Mouse (Mus musculus): ENCODE measurements around the gene Naif1. TPM values are rescaled to one million over a fixed set of nuclear protein-coding genes. Genes with fewer than 3 reads are reported as not detected.
"Not testable (repeated sequence)": the region's sequence is repeated elsewhere in the genome, so short reads cannot be mapped to it uniquely, and the experiment has no call there.

Naif1 gene
- polyA plus RNA-seq, 1 experiment from 2014 or later: 6.0 TPM

- WGBS: 6% methylated on average over 6 of the region's 6 CpGs
- ATAC-seq (replicated peaks; ENCODE audit: insufficient number of reproducible peaks, low FRiP score, low TSS enrichment, low read depth): peak; percentile 25
- Histone ChIP-seq H3K27me3 (ENCODE audit: control insufficient read depth, insufficient read depth, low read length) (no peaks in the 10 kb centered on the region), H3K4me1 (ENCODE audit: control insufficient read depth, insufficient read depth, low read length) (no peaks in the 10 kb centered on the region), H3K9me3 (replicated peaks; ENCODE audit: control insufficient read depth, low read length) (no peaks in the 10 kb centered on the region), H3K9ac (replicated peaks; ENCODE audit: low read length) (0 out of 2 replicates have a peak overlapping the region, but pooled peaks have one; percentile 22), H3K36me3 (replicated peaks; ENCODE audit: control insufficient read depth, insufficient read depth, low read depth, low read length) (no peaks in the 10 kb centered on the region), H3K4me3 (ENCODE audit: low read depth, low read length) (no peak overlapping the region), H3K4me2 (ENCODE audit: low read depth, low read length) (no peak overlapping the region), H3K27ac (replicated peaks; ENCODE audit: low read depth, low read length) (no peak overlapping the region)
- DNase-seq (ENCODE audit: low spot score): peak; percentile 94
These were observed 36.9 kb downstream of the Naif1 start for GRCm38 (mm10) chr2:32487124-32487623.

- H3K9ac ChIP-seq (replicated peaks; ENCODE audit: low read length): no peak overlapping the region
- no peaks in the 10 kb centered on the region for H3K9me3 ChIP-seq (replicated peaks; ENCODE audit: control insufficient read depth, low read length)
- no peaks in the 10 kb centered on the region for H3K27me3 ChIP-seq (ENCODE audit: control insufficient read depth, insufficient read depth, low read length)
- ATAC-seq (replicated peaks; ENCODE audit: insufficient number of reproducible peaks, low FRiP score, low TSS enrichment, low read depth) (no peak), DNase-seq (ENCODE audit: low spot score) (peak; percentile 95)
- no peak overlapping the region for H3K4me3 ChIP-seq (ENCODE audit: low read depth, low read length)
- no peaks in the 10 kb centered on the region for H3K36me3 ChIP-seq (replicated peaks; ENCODE audit: control insufficient read depth, insufficient read depth, low read depth, low read length)
- H3K4me2 ChIP-seq (ENCODE audit: low read depth, low read length): no peak overlapping the region
- no peaks in the 10 kb centered on the region for H3K4me1 ChIP-seq (ENCODE audit: control insufficient read depth, insufficient read depth, low read length)
- WGBS: 3% methylated on average over 5 of the region's 5 CpGs
- no peak overlapping the region for H3K27ac ChIP-seq (replicated peaks; ENCODE audit: low read depth, low read length)
These were observed 38.4 kb downstream of the Naif1 start for GRCm38 (mm10) chr2:32488679-32489078.

- not testable (repeated sequence) for DNase-seq (ENCODE audit: low spot score); H3K4me1 ChIP-seq (ENCODE audit: control insufficient read depth, insufficient read depth, low read length); H3K36me3 ChIP-seq (replicated peaks; ENCODE audit: control insufficient read depth, insufficient read depth, low read depth, low read length); H3K27ac ChIP-seq (replicated peaks; ENCODE audit: low read depth, low read length); H3K9me3 ChIP-seq (replicated peaks; ENCODE audit: control insufficient read depth, low read length); H3K27me3 ChIP-seq (ENCODE audit: control insufficient read depth, insufficient read depth, low read length); H3K4me2 ChIP-seq (ENCODE audit: low read depth, low read length); H3K4me3 ChIP-seq (ENCODE audit: low read depth, low read length); ATAC-seq (replicated peaks; ENCODE audit: insufficient number of reproducible peaks, low FRiP score, low TSS enrichment, low read depth); H3K9ac ChIP-seq (replicated peaks; ENCODE audit: low read length)
These were observed 40.5 kb downstream of the Naif1 start for GRCm38 (mm10) chr2:32490730-32491129.

GRCm38 (mm10) chr2:32492661-32493060, 42.4 kb downstream of the Naif1 start:
- 66% methylated on average over 2 of the region's 2 CpGs for WGBS
- H3K36me3 ChIP-seq (replicated peaks; ENCODE audit: control insufficient read depth, insufficient read depth, low read depth, low read length): no peaks in the 10 kb centered on the region
- H3K4me3 ChIP-seq (ENCODE audit: low read depth, low read length): no peak overlapping the region
- DNase-seq (ENCODE audit: low spot score) (no peak), ATAC-seq (replicated peaks; ENCODE audit: insufficient number of reproducible peaks, low FRiP score, low TSS enrichment, low read depth) (no peak)
- H3K27ac ChIP-seq (replicated peaks; ENCODE audit: low read depth, low read length): no peak overlapping the region
- no peaks in the 10 kb centered on the region for H3K9me3 ChIP-seq (replicated peaks; ENCODE audit: control insufficient read depth, low read length)
- no peak overlapping the region for H3K9ac ChIP-seq (replicated peaks; ENCODE audit: low read length)
- no peak overlapping the region for H3K4me2 ChIP-seq (ENCODE audit: low read depth, low read length)
- no peaks in the 10 kb centered on the region for H3K4me1 ChIP-seq (ENCODE audit: control insufficient read depth, insufficient read depth, low read length)
- H3K27me3 ChIP-seq (ENCODE audit: control insufficient read depth, insufficient read depth, low read length): no peaks in the 10 kb centered on the region

GRCm38 (mm10) chr2:32493301-32493701, 43.0 kb downstream of the Naif1 start:
- H3K4me1 ChIP-seq (ENCODE audit: control insufficient read depth, insufficient read depth, low read length): no peaks in the 10 kb centered on the region
- no peak overlapping the region for H3K27ac ChIP-seq (replicated peaks; ENCODE audit: low read depth, low read length)
- DNase-seq (ENCODE audit: low spot score) (no peak), ATAC-seq (replicated peaks; ENCODE audit: insufficient number of reproducible peaks, low FRiP score, low TSS enrichment, low read depth) (no peak)
- H3K27me3 ChIP-seq (ENCODE audit: control insufficient read depth, insufficient read depth, low read length): no peaks in the 10 kb centered on the region
- H3K4me2 ChIP-seq (ENCODE audit: low read depth, low read length): no peak overlapping the region
- no peak overlapping the region for H3K9ac ChIP-seq (replicated peaks; ENCODE audit: low read length)
- H3K36me3 ChIP-seq (replicated peaks; ENCODE audit: control insufficient read depth, insufficient read depth, low read depth, low read length): no peaks in the 10 kb centered on the region
- 76% methylated on average over 12 of the region's 12 CpGs for WGBS
- H3K4me3 ChIP-seq (ENCODE audit: low read depth, low read length): no peak overlapping the region
- H3K9me3 ChIP-seq (replicated peaks; ENCODE audit: control insufficient read depth, low read length): no peaks in the 10 kb centered on the region

GRCm38 (mm10) chr2:32494522-32494921, 44.3 kb downstream of the Naif1 start:
- DNase-seq (ENCODE audit: low spot score): no peak
- no peak overlapping the region for H3K4me2 ChIP-seq (ENCODE audit: low read depth, low read length)
- 69% methylated on average over 2 of the region's 2 CpGs for WGBS
- no peak overlapping the region for H3K27ac ChIP-seq (replicated peaks; ENCODE audit: low read depth, low read length)
- H3K27me3 ChIP-seq (ENCODE audit: control insufficient read depth, insufficient read depth, low read length): no peaks in the 10 kb centered on the region
- no peak for ATAC-seq (replicated peaks; ENCODE audit: insufficient number of reproducible peaks, low FRiP score, low TSS enrichment, low read depth)
- H3K4me1 ChIP-seq (ENCODE audit: control insufficient read depth, insufficient read depth, low read length): no peaks in the 10 kb centered on the region
- no peaks in the 10 kb centered on the region for H3K9me3 ChIP-seq (replicated peaks; ENCODE audit: control insufficient read depth, low read length)
- no peak overlapping the region for H3K4me3 ChIP-seq (ENCODE audit: low read depth, low read length)
- no peaks in the 10 kb centered on the region for H3K36me3 ChIP-seq (replicated peaks; ENCODE audit: control insufficient read depth, insufficient read depth, low read depth, low read length)
- H3K9ac ChIP-seq (replicated peaks; ENCODE audit: low read length): no peak overlapping the region

GRCm38 (mm10) chr2:32495185-32495726, 45.0 kb downstream of the Naif1 start:
- Histone ChIP-seq H3K4me3 (ENCODE audit: low read depth, low read length) (no peak overlapping the region), H3K9me3 (replicated peaks; ENCODE audit: control insufficient read depth, low read length) (no peaks in the 10 kb centered on the region), H3K4me1 (ENCODE audit: control insufficient read depth, insufficient read depth, low read length) (no peaks in the 10 kb centered on the region), H3K27me3 (ENCODE audit: control insufficient read depth, insufficient read depth, low read length) (no peaks in the 10 kb centered on the region), H3K27ac (replicated peaks; ENCODE audit: low read depth, low read length) (no peak overlapping the region), H3K9ac (replicated peaks; ENCODE audit: low read length) (no peak overlapping the region), H3K36me3 (replicated peaks; ENCODE audit: control insufficient read depth, insufficient read depth, low read depth, low read length) (no peaks in the 10 kb centered on the region), H3K4me2 (ENCODE audit: low read depth, low read length) (no peak overlapping the region)
- WGBS: 77% methylated on average over 20 of the region's 20 CpGs
- DNase-seq (ENCODE audit: low spot score) (no peak), ATAC-seq (replicated peaks; ENCODE audit: insufficient number of reproducible peaks, low FRiP score, low TSS enrichment, low read depth) (no peak)

GRCm38 (mm10) chr2:32496190-32496589, 45.9 kb downstream of the Naif1 start:
- H3K4me1 ChIP-seq (ENCODE audit: control insufficient read depth, insufficient read depth, low read length): no peaks in the 10 kb centered on the region
- no peaks in the 10 kb centered on the region for H3K9me3 ChIP-seq (replicated peaks; ENCODE audit: control insufficient read depth, low read length)
- no peak overlapping the region for H3K27ac ChIP-seq (replicated peaks; ENCODE audit: low read depth, low read length)
- WGBS: 67% methylated on average over 5 of the region's 5 CpGs
- DNase-seq (ENCODE audit: low spot score) (no peak), ATAC-seq (replicated peaks; ENCODE audit: insufficient number of reproducible peaks, low FRiP score, low TSS enrichment, low read depth) (no peak)
- H3K27me3 ChIP-seq (ENCODE audit: control insufficient read depth, insufficient read depth, low read length): no peaks in the 10 kb centered on the region
- no peak overlapping the region for H3K4me3 ChIP-seq (ENCODE audit: low read depth, low read length)
- H3K4me2 ChIP-seq (ENCODE audit: low read depth, low read length): no peak overlapping the region
- no peaks in the 10 kb centered on the region for H3K36me3 ChIP-seq (replicated peaks; ENCODE audit: control insufficient read depth, insufficient read depth, low read depth, low read length)
- H3K9ac ChIP-seq (replicated peaks; ENCODE audit: low read length): no peak overlapping the region

All from embryonic facial prominence, embryonic 11.5 days (tissue).